Mouse (Mus musculus) liver, embryonic 16.5 days (tissue): ENCODE results near the gene Homer2. TPM values are rescaled to one million over a fixed set of nuclear protein-coding genes. Genes with fewer than 3 reads are reported as not detected.
A peak's percentile ranks its signal among the peaks of the same experiment; 100 is the strongest.

Experiments
- ATAC-seq: fragments of 200-750 bp; cut with Nextera tagmentation; 2 replicates; pipeline ENCODE4 v1.8.0; 2017; ENCODE audit warnings: low read depth, mild to moderate bottlenecking, moderate number of reproducible peaks, moderate library complexity
- H3K27ac ChIP-seq: fragments of 300-500 bp; sonication (generic); 2 replicates; pipeline ENCODE4 v1.5.1; 2014; ENCODE audit warnings: mild to moderate bottlenecking, low read length
- H3K27me3 ChIP-seq: fragments of 300-500 bp; sonication (generic); 2 replicates; pipeline ENCODE4 v1.6.1; 2014; ENCODE audit warnings: low read depth, low read length, mixed read lengths; ENCODE audit not compliant: control insufficient read depth, insufficient read depth
- H3K36me3 ChIP-seq: fragments of 300-500 bp; sonication (generic); 2 replicates; pipeline ENCODE4 v1.6.1; 2014; ENCODE audit warnings: mild to moderate bottlenecking; ENCODE audit not compliant: control insufficient read depth, insufficient read depth
- H3K4me1 ChIP-seq: fragments of 300-500 bp; sonication (generic); 2 replicates; pipeline ENCODE4 v1.6.1; 2014; ENCODE audit warnings: low read depth, low read length, mixed read lengths; ENCODE audit not compliant: control insufficient read depth
- H3K4me2 ChIP-seq: fragments of 300-500 bp; sonication (generic); 2 replicates; pipeline ENCODE4 v1.6.1; 2014; ENCODE audit warnings: low read depth, low read length, mixed read lengths
- H3K4me3 ChIP-seq: fragments of 300-500 bp; sonication (generic); 2 replicates; pipeline ENCODE4 v1.5.1; 2014; ENCODE audit warnings: low read depth, mild to moderate bottlenecking, low read length
- H3K9ac ChIP-seq: fragments of 300-500 bp; sonication (generic); 2 replicates; pipeline ENCODE4 v1.6.1; 2014; ENCODE audit warnings: low read depth, low read length
- H3K9me3 ChIP-seq: fragments of 300-500 bp; sonication (generic); replicated peaks from 2 replicates; pipeline ENCODE4 v1.6.1; 2016; ENCODE audit warnings: low read length; ENCODE audit not compliant: control insufficient read depth
- WGBS: fragments of 180-500 bp; shearing (Covaris S2); extraction: QIAGEN DNeasy Blood & Tissue Kit; methylation state at CpG from one replicate; pipeline ENCODE4 v1.1.7; 2014; ENCODE audit not compliant: insufficient replicate concordance; 5-methylcytosine and 5-hydroxymethylcytosine counted together
- polyA plus RNA-seq: library from polyadenylated mRNA; unstranded; fragments of >200 nt; fragmentation: Nextera tagmentation; extraction: Ambion mirVana; gene quantifications from 2 replicates; pipeline ENCODE4 v1.2.1, GENCODE M21; 2015

The Homer2 gene
- polyA plus RNA-seq, 1 experiment from 2014 or later, result 3.3 TPM

DNA sequence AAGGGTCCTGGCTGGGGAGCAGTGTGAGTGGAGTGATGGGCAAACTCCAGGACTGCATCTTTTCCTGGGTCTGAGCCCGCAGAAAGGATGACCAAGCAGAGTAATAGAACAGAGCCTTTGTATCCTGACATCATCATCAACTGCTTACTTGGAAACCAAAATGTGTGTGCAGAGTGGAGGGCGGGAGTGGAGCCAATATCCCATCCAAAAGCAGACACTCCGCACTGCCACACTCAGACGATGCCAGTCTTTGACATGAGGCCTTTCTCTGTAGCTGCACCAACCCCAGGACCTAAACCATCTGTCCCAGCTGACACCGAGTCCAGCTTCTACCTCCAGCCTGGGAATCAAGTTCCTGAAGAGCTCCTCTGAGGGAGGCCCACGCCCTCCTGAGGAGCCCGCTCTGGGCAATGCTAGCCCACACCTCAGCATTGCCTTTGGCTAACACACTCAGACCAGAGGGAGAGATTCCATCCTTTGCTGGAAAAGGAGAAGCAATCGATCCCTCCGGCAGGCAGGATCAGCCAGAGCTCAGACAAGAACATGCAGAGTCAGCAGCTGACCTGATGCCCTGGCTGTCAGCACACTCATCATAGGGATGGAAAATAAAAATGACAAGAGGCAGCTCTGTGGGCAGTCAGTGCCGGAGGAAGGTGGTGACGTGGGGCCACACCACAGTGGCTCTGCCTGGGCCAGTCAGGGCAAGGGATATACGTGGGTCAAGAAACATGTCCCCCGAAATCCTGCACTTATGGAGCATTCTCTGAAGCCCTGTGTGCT, 94.3 kb downstream of the Homer2 start:
- no peak for ATAC-seq

DNA sequence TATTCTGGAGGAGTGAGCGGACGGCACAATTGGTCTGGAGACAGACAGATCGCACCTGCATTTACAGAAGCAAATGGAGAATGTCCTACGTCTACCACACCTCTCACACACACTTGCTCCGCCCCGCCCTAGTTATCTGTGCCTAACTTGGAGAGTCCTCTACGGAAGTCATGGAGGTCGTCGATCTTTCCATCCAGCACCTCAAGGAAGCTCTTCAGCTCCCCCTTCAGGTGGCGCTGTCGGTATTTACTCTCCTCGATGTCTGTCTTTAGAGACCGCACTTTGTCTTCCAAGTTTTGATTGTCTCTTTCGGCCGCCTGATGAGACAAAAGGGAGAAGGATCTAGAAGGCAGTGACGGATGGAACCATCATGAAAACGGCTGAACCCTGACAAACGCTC, 97.2 kb downstream of the Homer2 start:
- no peak overlapping the region for H3K27ac ChIP-seq
- H3K4me3 ChIP-seq, result no peak overlapping the region
- H3K4me2 ChIP-seq, result 0 out of 2 replicates have a peak overlapping the region, but pooled peaks have one; percentile 10
- H3K36me3 ChIP-seq, result no peaks in the 10 kb centered on the region
- WGBS, result 45% methylated on average over 18 of the region's 18 CpGs
- peak; percentile 65 for ATAC-seq
- H3K4me1 ChIP-seq, result peaks cover 13% of the 10 kb centered on the region
- no peaks in the 10 kb centered on the region for H3K9me3 ChIP-seq
- no peak overlapping the region for H3K9ac ChIP-seq
- H3K27me3 ChIP-seq, result no peaks in the 10 kb centered on the region

More for the DNA sequence above, 94.3 kb downstream of the Homer2 start:
- WGBS, result 76% methylated on average over 13 of the region's 13 CpGs
- Histone ChIP-seq H3K9ac (no peak overlapping the region), H3K9me3 (no peaks in the 10 kb centered on the region), H3K4me2 (no peak overlapping the region), H3K4me1 (peaks cover 4% of the 10 kb centered on the region), H3K36me3 (no peaks in the 10 kb centered on the region), H3K27ac (no peak overlapping the region), H3K27me3 (no peaks in the 10 kb centered on the region), H3K4me3 (no peak overlapping the region)

DNA sequence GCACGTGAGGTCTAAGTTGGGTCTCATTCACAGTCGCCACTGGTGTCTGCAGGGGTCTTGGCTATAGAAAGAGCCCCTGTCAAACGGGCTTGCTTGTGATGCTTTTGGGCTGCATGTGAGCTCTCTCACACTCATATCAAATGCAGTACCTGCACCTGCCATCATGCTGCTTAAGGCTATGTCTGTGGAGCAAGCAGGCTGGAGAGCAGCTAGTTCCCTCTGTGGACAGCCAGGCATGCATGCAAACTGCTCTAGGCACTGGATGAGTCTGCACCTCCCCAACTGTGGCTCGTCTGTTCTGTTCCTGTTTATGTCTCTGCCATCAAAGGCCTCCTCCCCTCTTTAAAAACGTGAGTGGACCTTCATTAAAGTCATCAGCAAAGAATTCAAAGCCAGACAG, 100.9 kb downstream of the Homer2 start:
- 58% methylated on average over 5 of the region's 5 CpGs for WGBS
- H3K9me3 ChIP-seq, result no peaks in the 10 kb centered on the region
- H3K36me3 ChIP-seq, result no peaks in the 10 kb centered on the region
- peaks cover 18% of the 10 kb centered on the region for H3K4me1 ChIP-seq
- no peak overlapping the region for H3K4me3 ChIP-seq
- H3K9ac ChIP-seq, result no peak overlapping the region
- no peak for ATAC-seq
- no peak overlapping the region for H3K4me2 ChIP-seq
- H3K27ac ChIP-seq, result no peak overlapping the region
- H3K27me3 ChIP-seq, result no peaks in the 10 kb centered on the region

DNA sequence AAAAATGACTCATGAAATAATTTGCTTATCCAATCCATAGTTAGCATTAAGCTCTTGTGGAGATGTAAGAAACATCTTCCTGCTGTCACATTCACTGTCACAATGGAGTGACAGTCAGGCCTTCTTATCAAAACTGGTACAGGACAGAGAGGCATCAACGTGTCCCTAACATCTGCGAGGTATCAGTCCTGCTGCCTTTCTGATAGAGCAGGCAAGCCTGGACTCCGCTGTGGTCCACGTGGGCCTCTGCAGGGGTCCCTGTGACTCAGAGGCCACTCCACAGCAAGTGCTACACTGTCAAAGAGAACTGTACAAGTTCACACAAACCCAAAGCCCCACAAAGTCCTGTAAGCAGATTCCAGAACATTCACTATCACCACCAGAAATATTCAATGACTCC, 101.8 kb downstream of the Homer2 start:
- ATAC-seq, result peak; percentile 93
- no peak overlapping the region for H3K27ac ChIP-seq
- H3K36me3 ChIP-seq, result no peaks in the 10 kb centered on the region
- no peak overlapping the region for H3K9ac ChIP-seq
- H3K4me2 ChIP-seq, result no peak overlapping the region
- no peaks in the 10 kb centered on the region for H3K27me3 ChIP-seq
- 9% methylated on average over 4 of the region's 4 CpGs for WGBS
- H3K4me3 ChIP-seq, result no peak overlapping the region
- H3K9me3 ChIP-seq, result no peaks in the 10 kb centered on the region
- H3K4me1 ChIP-seq, result peaks cover 18% of the 10 kb centered on the region

DNA sequence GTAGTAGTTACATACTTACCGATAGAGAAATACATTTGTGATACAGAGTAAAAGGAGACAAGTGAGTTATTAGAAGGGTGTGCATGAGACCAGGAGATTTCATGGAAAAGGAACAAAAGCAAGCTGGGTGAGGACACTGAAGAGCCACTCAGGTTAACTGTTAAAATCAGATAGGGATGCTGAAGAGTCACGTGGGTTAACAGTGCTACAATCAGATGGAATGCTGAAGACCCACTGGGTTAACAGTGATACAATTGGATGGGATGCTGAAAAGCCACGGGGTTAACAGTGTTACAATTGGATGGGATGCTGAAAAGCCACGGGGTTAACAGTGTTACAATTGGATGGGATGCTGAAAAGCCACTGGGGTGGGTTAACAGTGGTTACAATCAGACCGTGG, 102.3 kb downstream of the Homer2 start:
- peak; percentile 39; the same call in 1 of the 2 replicates for ATAC-seq
- Histone ChIP-seq H3K9me3 (no peaks in the 10 kb centered on the region), H3K27ac (no peak overlapping the region), H3K4me1 (peaks cover 18% of the 10 kb centered on the region), H3K36me3 (no peaks in the 10 kb centered on the region), H3K4me3 (no peak overlapping the region), H3K4me2 (no peak overlapping the region), H3K27me3 (no peaks in the 10 kb centered on the region), H3K9ac (no peak overlapping the region)
- 33% methylated on average over 5 of the region's 5 CpGs for WGBS

DNA sequence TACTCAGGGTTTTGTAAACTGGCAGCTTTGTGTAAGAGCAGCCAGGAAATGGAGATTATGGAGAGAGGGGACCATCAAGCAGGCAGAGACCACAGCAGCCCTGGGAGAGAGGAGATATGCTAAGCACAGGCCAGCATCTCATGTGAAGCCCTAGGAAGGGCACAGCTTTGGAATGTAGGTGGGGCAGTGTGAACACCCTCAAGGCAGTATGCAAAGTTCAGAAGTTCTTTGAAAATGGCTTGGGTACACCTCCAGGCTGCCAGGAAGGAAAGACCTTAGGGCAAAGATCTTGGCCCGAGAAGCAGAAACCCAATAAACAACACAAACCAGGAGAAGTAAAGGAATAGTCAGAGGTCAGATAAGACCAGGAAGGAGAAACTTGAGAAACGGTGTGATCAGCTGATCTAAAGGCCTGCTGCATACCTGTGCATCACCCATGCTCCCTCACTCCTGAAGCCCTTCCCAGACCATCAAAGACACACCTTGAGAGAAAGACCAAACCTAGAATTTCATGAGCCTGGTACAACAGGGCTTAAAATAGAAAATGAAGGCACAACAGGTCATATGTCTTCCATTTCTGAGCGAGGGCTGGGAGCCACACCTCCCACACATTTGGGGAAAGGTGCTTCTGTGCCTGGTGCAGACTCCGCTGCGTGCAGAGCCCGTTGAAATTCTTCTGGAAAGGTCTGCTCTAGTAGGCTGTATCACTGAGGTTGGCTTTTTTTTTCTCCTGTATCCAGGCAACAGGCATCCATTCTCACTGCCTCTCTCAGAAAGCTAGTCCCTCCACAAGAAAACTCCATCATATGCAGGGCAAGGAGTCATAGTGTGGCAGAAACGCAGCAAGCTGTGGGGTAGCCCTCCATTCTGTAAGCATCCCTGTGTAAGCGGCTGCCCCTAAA, 107.7 kb downstream of the Homer2 start:
- Histone ChIP-seq H3K9me3 (no peaks in the 10 kb centered on the region), H3K27ac (no peak overlapping the region), H3K9ac (no peak overlapping the region), H3K36me3 (peaks cover 25% of the 10 kb centered on the region), H3K27me3 (no peaks in the 10 kb centered on the region), H3K4me1 (peaks cover 6% of the 10 kb centered on the region; the same call in 1 of the 2 replicates), H3K4me3 (no peak overlapping the region), H3K4me2 (no peak overlapping the region)
- WGBS, result 77% methylated on average over 8 of the region's 8 CpGs
- ATAC-seq, result no peak

DNA sequence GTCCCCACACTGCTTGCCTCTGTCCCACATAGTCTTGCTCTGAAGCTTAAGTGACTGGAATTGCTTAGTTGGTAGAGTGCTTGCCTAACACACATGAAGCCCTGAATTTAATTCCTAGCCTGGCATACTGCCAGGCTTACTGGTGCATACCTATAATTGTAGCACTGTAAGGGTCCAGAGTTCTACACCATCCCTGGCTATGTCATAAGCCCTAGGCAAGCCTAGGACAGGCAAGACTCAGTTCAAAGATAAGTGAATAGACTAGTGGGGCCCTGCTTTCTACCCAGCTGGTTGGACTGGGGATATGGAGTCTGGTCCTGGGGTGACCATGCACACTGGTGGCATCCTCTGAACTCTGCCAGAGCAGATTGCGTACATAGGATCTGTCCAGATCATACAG, 109.7 kb downstream of the Homer2 start:
- no peak overlapping the region for H3K4me2 ChIP-seq
- no peaks in the 10 kb centered on the region for H3K27me3 ChIP-seq
- no peaks in the 10 kb centered on the region for H3K4me1 ChIP-seq
- H3K4me3 ChIP-seq, result no peak overlapping the region
- no peak for ATAC-seq
- 90% methylated on average over 1 of the region's 1 CpGs for WGBS
- H3K9ac ChIP-seq, result no peak overlapping the region
- no peak overlapping the region for H3K27ac ChIP-seq
- H3K36me3 ChIP-seq, result peaks cover 35% of the 10 kb centered on the region
- H3K9me3 ChIP-seq, result no peaks in the 10 kb centered on the region

DNA sequence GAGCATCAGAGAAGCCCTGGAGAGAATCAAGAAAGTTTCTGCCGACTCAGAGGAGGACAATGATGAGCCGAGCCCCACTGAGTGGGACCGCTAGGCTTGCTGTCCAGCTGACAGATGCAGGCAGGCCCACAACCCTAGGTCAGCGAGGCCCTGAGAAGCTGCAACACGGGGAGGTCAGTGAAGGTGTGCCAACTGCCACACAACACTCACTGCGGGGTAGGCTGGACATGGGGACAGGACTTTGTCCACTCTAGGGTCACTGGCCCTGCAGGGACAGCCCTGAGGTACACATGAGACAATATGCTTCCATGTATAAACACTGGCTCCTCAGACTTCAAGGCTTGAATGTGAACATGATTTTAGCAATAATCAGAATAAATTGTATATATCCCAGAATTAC, 111.2 kb downstream of the Homer2 start:
- 72% methylated on average over 6 of the region's 6 CpGs for WGBS
- Histone ChIP-seq H3K9ac (no peak overlapping the region), H3K4me2 (no peak overlapping the region), H3K27ac (no peak overlapping the region), H3K9me3 (no peaks in the 10 kb centered on the region), H3K4me3 (no peak overlapping the region), H3K4me1 (no peaks in the 10 kb centered on the region), H3K36me3 (peaks cover 48% of the 10 kb centered on the region), H3K27me3 (no peaks in the 10 kb centered on the region)
- peak; percentile 79 for ATAC-seq

DNA sequence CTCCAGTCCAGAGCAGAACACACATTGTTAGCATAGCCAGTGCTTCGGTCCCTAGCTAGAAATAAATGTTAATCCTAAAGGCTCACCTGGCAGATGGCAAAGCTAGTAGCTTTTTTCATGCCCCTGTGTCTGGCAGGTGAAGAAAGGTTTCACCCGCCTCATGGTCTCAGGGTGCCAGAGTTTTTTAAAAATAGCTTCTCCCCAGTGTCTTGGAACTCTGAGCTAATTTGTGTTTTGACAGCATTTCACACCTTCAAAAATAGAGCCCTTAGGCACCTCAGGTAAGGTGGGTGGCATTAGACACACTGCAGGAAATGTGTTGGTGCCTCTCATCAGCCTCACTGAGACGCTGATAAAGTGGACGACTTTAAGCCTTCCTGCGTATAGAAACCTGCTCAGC, 112.3 kb downstream of the Homer2 start:
- 82% methylated on average over 5 of the region's 5 CpGs for WGBS
- Histone ChIP-seq H3K4me2 (no peak overlapping the region), H3K4me3 (no peak overlapping the region), H3K27me3 (no peaks in the 10 kb centered on the region), H3K27ac (no peak overlapping the region), H3K36me3 (peaks cover 56% of the 10 kb centered on the region), H3K9ac (no peak overlapping the region), H3K4me1 (no peaks in the 10 kb centered on the region), H3K9me3 (no peaks in the 10 kb centered on the region)
- no peak for ATAC-seq
